8 mouse cellular contexts compared by ENCODE assay signal in genomic region chr1:91250415-91251147, GRCm38 (mm10). TPM values are rescaled to one million over a fixed set of nuclear protein-coding genes. Genes with fewer than 3 reads are reported as not detected.
A peak's percentile ranks its signal among the peaks of the same experiment; 100 is the strongest.
DNase-seq lines count a peak whose midpoint lies in the region; ATAC-seq and TF ChIP-seq lines count a peak whose summit lies in the region.

No protein-coding gene starts in this region.

- H3K4me2 ChIP-seq in embryonic facial prominence, embryonic 12.5 days (replicated peaks), result peak overlapping the region; percentile 74
- peak overlapping the region; percentile 72 for H3K4me2 ChIP-seq in heart, embryonic 16.5 days (ENCODE audit: low read depth, low read length)
- peak overlapping the region; percentile 84 for H3K4me2 ChIP-seq in limb, embryonic 13.5 days (replicated peaks)
- peak overlapping the region; percentile 92 for H3K4me2 ChIP-seq in myocyte (ENCODE audit: low read depth)

- no peak; the same call in 1 of the 2 replicates for ATAC-seq in embryonic facial prominence, embryonic 12.5 days (ENCODE audit: insufficient number of reproducible peaks, insufficient read depth, low FRiP score, low TSS enrichment)
- ATAC-seq in heart, embryonic 16.5 days (replicated peaks; ENCODE audit: extremely low read depth, insufficient read depth, low FRiP score), result peak; percentile 40
- ATAC-seq in limb, embryonic 13.5 days (ENCODE audit: low FRiP score, low read depth), result no peak

- under 1% methylated on average over 49 of the region's 70 CpGs for WGBS in embryonic facial prominence, embryonic 12.5 days
- WGBS in heart, embryonic 16.5 days, result under 1% methylated on average over 70 of the region's 70 CpGs
- under 1% methylated on average over 49 of the region's 70 CpGs for whole genome bisulfite sequencing in limb, embryonic 13.5 days

- no peaks in the 10 kb centered on the region for H3K27me3 ChIP-seq in embryonic facial prominence, embryonic 12.5 days
- no peaks in the 10 kb centered on the region for H3K27me3 ChIP-seq in heart, embryonic 16.5 days (ENCODE audit: control insufficient read depth, insufficient read depth, low read length)
- H3K27me3 ChIP-seq in limb, embryonic 13.5 days, result no peaks in the 10 kb centered on the region
- no peaks in the 10 kb centered on the region for H3K27me3 ChIP-seq in myocyte (ENCODE audit: control insufficient read depth, insufficient read depth, insufficient read length)

- peaks cover 7% of the 10 kb centered on the region; the same call in 1 of the 2 replicates for H3K36me3 ChIP-seq in embryonic facial prominence, embryonic 12.5 days
- peaks cover 3% of the 10 kb centered on the region; the same call in 1 of the 2 replicates for H3K36me3 ChIP-seq in heart, embryonic 16.5 days (ENCODE audit: control insufficient read depth, insufficient read depth)
- H3K36me3 ChIP-seq in limb, embryonic 13.5 days, result peaks cover 7% of the 10 kb centered on the region; the same call in 1 of the 2 replicates
- no peaks in the 10 kb centered on the region for H3K36me3 ChIP-seq in myocyte (ENCODE audit: control insufficient read depth, insufficient read depth)

- H3K9me3 ChIP-seq in embryonic facial prominence, embryonic 12.5 days, result no peaks in the 10 kb centered on the region
- no peaks in the 10 kb centered on the region for H3K9me3 ChIP-seq in heart, embryonic 16.5 days (replicated peaks; ENCODE audit: control insufficient read depth, low read length)
- H3K9me3 ChIP-seq in limb, embryonic 13.5 days, result no peaks in the 10 kb centered on the region

- peak overlapping the region; percentile 99 for H3K4me3 ChIP-seq in embryonic facial prominence, embryonic 12.5 days
- peak overlapping the region; percentile 80 for H3K4me3 ChIP-seq in heart, embryonic 16.5 days (ENCODE audit: low read length)
- H3K4me3 ChIP-seq in limb, embryonic 13.5 days, result peak overlapping the region; percentile 99
- H3K4me3 ChIP-seq in myocyte, result peak overlapping the region; percentile 68

- intact Hi-C loops in heart, postnatal 25 days (cut with DNase I), result loop anchor here (5.0 kb wide), 1 partner anchor 47 kb away; the partner anchor contains the start of gene Scly

- DNase-seq in heart, adult 11 months, result peak; percentile 94
- DNase-seq in heart, postnatal 25 days (ENCODE audit: low spot score), result no peak
- peak; percentile 43 for DNase-seq in adipocyte (ENCODE audit: low spot score)
- DNase-seq in thymus, postnatal 14 days, result peak; percentile 45

- H3ac ChIP-seq in myocyte (ENCODE audit: control insufficient read depth, insufficient read length), result peak overlapping the region; percentile 96

- peak overlapping the region; percentile 99 for H3K9ac ChIP-seq in embryonic facial prominence, embryonic 12.5 days
- peak overlapping the region; percentile 92 for H3K9ac ChIP-seq in heart, embryonic 16.5 days (ENCODE audit: low read length)
- peak overlapping the region; percentile 98 for H3K9ac ChIP-seq in limb, embryonic 13.5 days

- TF ChIP-seq POLR2A in myocyte (IDR thresholded peaks at IDR 0.05; ENCODE audit: insufficient read length, low read depth), result no peak

- peaks cover 25% of the 10 kb centered on the region for H3K4me1 ChIP-seq in embryonic facial prominence, embryonic 12.5 days
- H3K4me1 ChIP-seq in heart, embryonic 16.5 days (ENCODE audit: control insufficient read depth, insufficient read depth, low read length), result peaks cover 30% of the 10 kb centered on the region
- H3K4me1 ChIP-seq in limb, embryonic 13.5 days, result peaks cover 28% of the 10 kb centered on the region

- peak overlapping the region; percentile 86 for H3K27ac ChIP-seq in embryonic facial prominence, embryonic 12.5 days
- peak overlapping the region; percentile 88 for H3K27ac ChIP-seq in heart, embryonic 16.5 days (ENCODE audit: low read length)
- H3K27ac ChIP-seq in limb, embryonic 13.5 days, result peak overlapping the region; percentile 81

- peaks cover 59% of the 10 kb centered on the region for H3K79me2 ChIP-seq in myocyte (ENCODE audit: control insufficient read depth, insufficient read depth)

TF ChIP-seq in myocyte, 11 proteins besides CTCF, POLR2A, EP300 and RAD21:
- TF ChIP-seq CEBPB (IDR thresholded peaks at IDR 0.05; ENCODE audit: insufficient read depth, poor library complexity, severe bottlenecking), result no peak
- TF ChIP-seq USF1 (IDR thresholded peaks at IDR 0.05; ENCODE audit: low read depth), result no peak
- TF ChIP-seq SRF (IDR thresholded peaks at IDR 0.05; ENCODE audit: control insufficient read depth, insufficient read length, low read depth), result no peak
- peak in 1 of 3 experiments; percentile 32 for TF ChIP-seq MYOD1 (IDR thresholded peaks at IDR 0.05; ENCODE audit: control insufficient read depth in 1 of 3, insufficient read length in 2 of 3, low read depth in 2 of 3)

RNA-seq across cellular contexts. Expression of gene Ube2f, which starts 0.5 kb away (rescaled TPM):
- total RNA-seq in heart, postnatal 25 days (2021), result 10 to 100 TPM; 48.7 to 49.3 TPM
- 72.4 and 72.9 TPM in 2 replicates for polyA plus RNA-seq in embryonic facial prominence, embryonic 12.5 days (2016; fragmentation: Nextera tagmentation; extraction: Ambion mirVana)
- 68.9 and 71.7 TPM in 2 replicates for polyA plus RNA-seq in heart, embryonic 16.5 days (2015; fragmentation: Nextera tagmentation; extraction: Ambion mirVana)
- 62.7 and 68.1 TPM in 2 replicates for polyA plus RNA-seq in limb, embryonic 13.5 days (2015; fragmentation: Nextera tagmentation; extraction: Ambion mirVana)
- polyA plus RNA-seq in myocyte (2012; fragmentation: generic; extraction: Trizol), result 70.3 TPM

RNA-seq across cellular contexts. Expression of gene Scly, which starts 47.6 kb away (rescaled TPM):
- 10 to 100 TPM; 17.7 to 18.8 TPM for total RNA-seq in heart, postnatal 25 days (2021)
- 12.3 and 14.2 TPM in 2 replicates for polyA plus RNA-seq in embryonic facial prominence, embryonic 12.5 days (2016; fragmentation: Nextera tagmentation; extraction: Ambion mirVana)
- 16.0 and 17.5 TPM in 2 replicates for polyA plus RNA-seq in heart, embryonic 16.5 days (2015; fragmentation: Nextera tagmentation; extraction: Ambion mirVana)
- polyA plus RNA-seq in limb, embryonic 13.5 days (2015; fragmentation: Nextera tagmentation; extraction: Ambion mirVana), result 11.9 and 14.0 TPM in 2 replicates
- polyA plus RNA-seq in myocyte (2012; fragmentation: generic; extraction: Trizol), result 21.9 TPM
